Mouse (Mus musculus): Measurements from ENCODE around the gene Chst8. TPM values are rescaled to one million over a fixed set of nuclear protein-coding genes. Genes with fewer than 3 reads are reported as not detected.
A peak's percentile ranks its signal among the peaks of the same experiment; 100 is the strongest.

The Chst8 gene
- polyA plus RNA-seq, 1 experiment from 2014 or later = 18.9 TPM

DNA sequence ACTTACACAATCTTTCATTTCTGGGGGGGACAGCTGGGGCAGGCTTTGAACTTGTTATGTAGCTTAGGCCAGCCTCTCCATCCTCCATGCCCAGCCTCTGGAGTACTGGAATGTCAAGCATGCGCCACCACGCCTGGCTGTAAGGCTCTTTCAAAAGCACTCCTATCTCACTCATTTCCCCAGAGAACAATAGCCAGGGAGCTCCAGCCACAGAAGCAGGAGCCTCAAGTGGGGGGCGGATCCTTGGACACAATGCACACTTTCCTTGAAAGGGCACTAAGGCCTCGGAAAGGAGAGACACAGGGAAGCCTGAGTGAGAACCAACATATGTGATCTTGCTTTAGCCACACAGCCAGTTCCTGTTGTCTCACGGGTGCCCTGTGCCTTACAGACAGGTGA, 90.9 kb downstream of the Chst8 start:
- Histone ChIP-seq H3K9me3 (no peaks in the 10 kb centered on the region), H3K36me3 (no peaks in the 10 kb centered on the region), H3K27me3 (peaks cover 5% of the 10 kb centered on the region; the same call in 1 of the 2 replicates), H3K9ac (replicated peaks) (no peak overlapping the region), H3K27ac (replicated peaks) (peak overlapping the region; percentile 54; the same call in 1 of the 2 replicates), H3K4me3 (no peak overlapping the region), H3K4me2 (replicated peaks) (no peak overlapping the region), H3K4me1 (peaks cover 44% of the 10 kb centered on the region)
- 3% methylated on average over 5 of the region's 5 CpGs for WGBS
- no peak for ATAC-seq (ENCODE audit: low FRiP score, low read depth)

DNA sequence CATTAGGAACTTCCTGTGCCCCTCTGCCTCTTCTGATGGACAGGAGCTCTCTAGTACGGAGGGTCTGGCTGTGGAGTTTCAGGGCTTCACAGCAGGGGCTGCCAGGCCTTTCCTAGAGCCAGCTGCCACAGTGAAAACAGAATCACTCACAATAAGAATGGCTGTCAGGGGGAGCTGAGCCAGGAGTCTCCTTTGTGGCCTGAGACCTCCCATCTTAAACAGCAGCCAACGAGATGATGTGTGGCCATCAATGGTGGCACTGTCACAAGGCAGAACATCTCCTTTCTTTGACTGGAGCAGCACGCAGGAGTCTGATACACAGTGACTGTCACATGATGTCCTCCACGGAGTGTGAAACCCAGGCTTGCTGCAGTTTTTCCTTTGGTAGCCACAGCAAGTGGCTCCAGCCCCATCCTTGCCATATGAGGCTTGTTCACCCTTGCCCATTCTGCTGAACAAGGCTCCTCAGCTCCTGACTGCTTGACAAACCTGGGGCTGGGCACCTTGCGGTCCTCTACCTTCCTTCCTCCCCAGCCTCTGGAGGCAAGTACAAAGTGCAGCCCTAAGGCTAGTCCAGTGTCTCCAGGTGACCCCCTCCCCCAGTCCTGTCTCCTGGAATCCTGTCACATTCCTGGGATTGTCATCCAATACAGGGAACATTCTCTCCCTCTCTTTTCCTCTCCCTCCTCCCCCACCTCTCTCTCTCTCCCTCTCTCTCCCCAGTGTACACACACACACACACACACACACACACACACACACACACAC, 91.4 kb downstream of the Chst8 start:
- H3K27me3 ChIP-seq = peaks cover 5% of the 10 kb centered on the region; the same call in 1 of the 2 replicates
- 27% methylated on average over 5 of the region's 5 CpGs for WGBS
- no peak overlapping the region for H3K4me2 ChIP-seq (replicated peaks)
- no peak for ATAC-seq (ENCODE audit: low FRiP score, low read depth)
- no peak overlapping the region for H3K9ac ChIP-seq (replicated peaks)
- H3K4me3 ChIP-seq = no peak overlapping the region
- peaks cover 45% of the 10 kb centered on the region for H3K4me1 ChIP-seq
- no peaks in the 10 kb centered on the region for H3K9me3 ChIP-seq
- no peaks in the 10 kb centered on the region for H3K36me3 ChIP-seq
- H3K27ac ChIP-seq (replicated peaks) = peak overlapping the region; percentile 54; the same call in 1 of the 2 replicates

DNA sequence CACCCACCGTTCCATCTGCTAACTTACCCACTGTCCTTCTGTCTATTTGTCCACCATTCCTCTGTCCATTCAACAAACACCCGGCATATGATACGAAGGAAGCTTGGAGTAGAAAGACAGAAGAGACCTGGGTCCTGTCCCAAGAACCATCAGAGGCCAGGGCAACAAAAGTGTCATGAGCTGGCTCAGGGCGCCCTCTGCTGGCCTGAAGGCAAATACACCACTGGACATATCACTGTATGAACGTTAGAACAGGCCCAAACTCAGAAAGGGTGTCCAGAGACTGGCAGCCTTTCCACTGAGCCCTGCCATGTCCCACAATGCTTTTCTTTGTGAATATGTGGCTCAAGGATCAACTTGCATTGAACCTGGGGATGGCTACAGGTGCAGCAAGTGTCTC, 92.9 kb downstream of the Chst8 start:
- Histone ChIP-seq H3K4me3 (no peak overlapping the region), H3K27me3 (peaks cover 5% of the 10 kb centered on the region; the same call in 1 of the 2 replicates), H3K9ac (replicated peaks) (no peak overlapping the region), H3K4me2 (replicated peaks) (no peak overlapping the region), H3K36me3 (no peaks in the 10 kb centered on the region), H3K27ac (replicated peaks) (no peak overlapping the region), H3K9me3 (no peaks in the 10 kb centered on the region), H3K4me1 (peaks cover 55% of the 10 kb centered on the region)
- WGBS = 38% methylated on average over 5 of the region's 5 CpGs
- no peak for ATAC-seq (ENCODE audit: low FRiP score, low read depth)

DNA sequence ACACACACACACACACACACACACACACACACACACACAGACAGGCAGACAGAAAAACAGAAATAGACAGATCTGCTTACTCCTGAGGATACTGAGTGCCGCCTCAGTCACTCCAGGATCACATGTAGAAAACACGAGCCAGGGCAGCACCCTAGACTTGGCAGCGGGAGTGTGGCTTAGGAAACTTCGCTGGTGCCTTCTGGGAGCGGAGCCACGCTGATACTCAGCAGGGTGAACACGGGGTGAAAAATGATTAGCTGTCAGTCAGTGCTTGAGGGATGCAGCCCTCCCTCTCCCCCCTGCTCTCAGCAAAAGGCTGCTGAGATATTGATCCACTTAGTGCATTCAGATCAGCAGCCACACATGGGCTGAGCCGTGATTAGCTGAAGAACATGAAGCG, 93.9 kb downstream of the Chst8 start:
- no peak for ATAC-seq (ENCODE audit: low FRiP score, low read depth)
- peaks cover 56% of the 10 kb centered on the region for H3K4me1 ChIP-seq
- H3K27ac ChIP-seq (replicated peaks) = peak overlapping the region; percentile 56; the same call in 1 of the 2 replicates
- 62% methylated on average over 9 of the region's 9 CpGs for WGBS
- H3K36me3 ChIP-seq = no peaks in the 10 kb centered on the region
- no peak overlapping the region for H3K4me3 ChIP-seq
- H3K4me2 ChIP-seq (replicated peaks) = no peak overlapping the region
- no peaks in the 10 kb centered on the region for H3K9me3 ChIP-seq
- H3K27me3 ChIP-seq = peaks cover 5% of the 10 kb centered on the region; the same call in 1 of the 2 replicates
- H3K9ac ChIP-seq (replicated peaks) = no peak overlapping the region

DNA sequence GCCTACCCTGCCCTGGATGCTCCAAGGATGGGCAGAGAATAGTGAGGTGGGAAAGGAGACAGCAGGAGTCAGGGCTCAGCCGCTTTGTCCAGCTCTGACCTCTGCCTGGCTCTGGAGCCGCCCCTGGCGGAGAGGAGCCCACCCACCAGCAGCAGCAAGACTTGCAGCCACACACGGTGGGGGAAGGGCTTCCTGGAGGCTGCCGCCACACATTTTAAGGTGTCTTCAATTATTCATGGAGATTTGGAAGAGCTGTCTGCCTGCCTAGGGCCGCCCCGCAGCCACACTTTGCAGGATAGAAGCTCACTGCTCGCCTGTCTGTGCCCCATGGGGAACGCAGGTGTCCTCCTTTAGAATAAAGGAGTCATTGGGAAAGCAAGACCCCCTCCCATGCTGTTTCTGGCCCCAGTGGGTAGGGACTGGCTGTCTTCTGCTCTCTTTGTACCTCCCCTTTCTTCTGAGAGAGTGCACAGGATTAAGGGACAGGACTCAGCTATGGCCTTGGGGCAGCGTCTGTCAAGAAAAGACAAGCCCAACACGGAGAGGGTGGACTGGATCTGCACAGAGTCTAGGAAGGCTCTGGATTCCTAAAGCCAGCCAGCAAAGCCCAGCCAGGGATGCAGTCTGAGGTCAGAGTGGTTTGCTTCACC, 95.2 kb downstream of the Chst8 start:
- 0% methylated on average over 11 of the region's 11 CpGs for WGBS
- no peaks in the 10 kb centered on the region for H3K36me3 ChIP-seq
- H3K9me3 ChIP-seq = no peaks in the 10 kb centered on the region
- peak; percentile 64 for ATAC-seq (ENCODE audit: low FRiP score, low read depth)
- H3K4me2 ChIP-seq (replicated peaks) = peak overlapping the region; percentile 34
- peaks cover 5% of the 10 kb centered on the region; the same call in 1 of the 2 replicates for H3K27me3 ChIP-seq
- H3K4me1 ChIP-seq = peaks cover 53% of the 10 kb centered on the region
- H3K9ac ChIP-seq (replicated peaks) = 0 out of 2 replicates have a peak overlapping the region, but pooled peaks have one; percentile 6
- H3K27ac ChIP-seq (replicated peaks) = peak overlapping the region; percentile 83
- no peak overlapping the region for H3K4me3 ChIP-seq

DNA sequence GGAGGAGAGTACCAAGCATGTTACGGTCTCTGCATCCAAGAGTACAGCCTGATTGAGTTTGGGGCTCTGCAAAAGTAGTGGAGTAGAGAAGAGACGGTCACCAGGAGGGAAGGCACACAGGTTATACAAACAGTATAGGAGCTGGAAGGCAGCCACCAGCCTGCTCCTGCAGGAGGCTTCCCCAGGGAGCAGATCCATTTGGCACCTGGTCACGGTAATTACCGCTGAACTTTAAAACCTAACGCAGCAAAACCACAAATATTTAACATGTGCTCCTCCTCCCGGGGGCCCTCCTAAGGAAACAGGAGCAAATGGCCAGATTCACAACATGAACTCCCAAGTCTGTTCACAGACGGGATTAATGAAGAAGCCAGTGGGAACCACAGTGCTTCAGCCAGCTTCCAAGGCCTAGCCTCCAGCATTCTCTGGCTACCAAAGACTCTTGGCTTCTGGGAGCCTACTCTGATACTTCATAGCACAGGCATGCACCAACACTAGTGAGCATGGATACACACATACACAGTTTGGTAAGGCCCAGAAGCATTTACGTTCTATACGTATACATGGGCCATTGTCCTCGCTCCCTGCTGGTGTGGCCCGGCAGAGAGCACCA, 97.6 kb downstream of the Chst8 start:
- Histone ChIP-seq H3K9me3 (no peaks in the 10 kb centered on the region), H3K27me3 (peaks cover 5% of the 10 kb centered on the region; the same call in 1 of the 2 replicates), H3K4me2 (replicated peaks) (no peak overlapping the region), H3K36me3 (no peaks in the 10 kb centered on the region), H3K27ac (replicated peaks) (0 out of 2 replicates have a peak overlapping the region, but pooled peaks have one; percentile 25), H3K9ac (replicated peaks) (no peak overlapping the region), H3K4me1 (peaks cover 35% of the 10 kb centered on the region), H3K4me3 (no peak overlapping the region)
- 71% methylated on average over 11 of the region's 11 CpGs for WGBS
- ATAC-seq (ENCODE audit: low FRiP score, low read depth) = no peak

DNA sequence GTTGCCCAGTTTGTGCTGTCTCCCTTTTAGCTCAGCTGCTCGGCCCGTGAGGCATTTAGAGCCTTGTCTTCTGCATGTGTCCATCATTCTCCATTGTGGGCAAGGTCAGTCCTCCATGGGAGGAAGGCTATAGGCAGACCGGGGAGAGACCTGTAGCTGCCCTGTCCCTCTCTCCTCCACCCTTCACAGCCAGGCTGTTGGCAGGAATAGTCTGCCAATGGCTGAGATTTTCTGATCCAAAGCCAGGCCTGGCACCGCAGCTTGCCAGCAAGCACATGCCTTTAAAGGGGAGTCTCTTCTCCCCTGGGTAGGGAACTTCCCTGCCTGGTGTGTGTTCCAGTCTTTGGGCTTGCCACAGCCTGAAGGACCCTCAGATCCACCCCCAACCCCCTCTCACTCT, 103.4 kb downstream of the Chst8 start:
- ATAC-seq (ENCODE audit: low FRiP score, low read depth) = no peak
- Histone ChIP-seq H3K9me3 (0 out of 2 replicates have a peak, but pooled peaks cover 3% of the 10 kb centered on the region), H3K4me1 (peaks cover 10% of the 10 kb centered on the region), H3K9ac (replicated peaks) (no peak overlapping the region), H3K4me2 (replicated peaks) (no peak overlapping the region), H3K27ac (replicated peaks) (no peak overlapping the region), H3K36me3 (no peaks in the 10 kb centered on the region), H3K27me3 (no peaks in the 10 kb centered on the region), H3K4me3 (no peak overlapping the region)
- WGBS = 75% methylated on average over 4 of the region's 4 CpGs

DNA sequence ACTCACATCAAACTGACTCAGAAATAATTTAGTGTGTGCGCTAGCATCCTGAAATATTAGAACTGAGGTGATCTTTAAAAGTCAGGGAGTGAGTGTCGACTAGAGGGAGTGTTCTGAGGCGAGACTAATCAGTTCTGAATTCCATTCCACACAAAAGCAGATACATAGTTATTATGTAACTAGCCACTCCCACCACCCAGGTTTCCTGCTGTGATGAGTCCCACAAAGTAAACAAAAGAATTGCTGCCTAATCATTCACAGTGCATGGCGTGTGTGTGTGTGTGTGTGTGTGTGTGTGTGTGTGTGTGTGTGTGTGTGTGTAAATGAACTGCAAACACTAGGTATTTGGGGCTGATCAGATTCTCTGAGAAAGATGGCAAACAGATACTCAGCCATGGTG, 108.1 kb downstream of the Chst8 start:
- Histone ChIP-seq H3K9ac (replicated peaks) (no peak overlapping the region), H3K27ac (replicated peaks) (no peak overlapping the region), H3K4me3 (no peak overlapping the region), H3K9me3 (0 out of 2 replicates have a peak, but pooled peaks cover 3% of the 10 kb centered on the region), H3K4me2 (replicated peaks) (no peak overlapping the region), H3K4me1 (peaks cover 10% of the 10 kb centered on the region), H3K36me3 (no peaks in the 10 kb centered on the region), H3K27me3 (0 out of 2 replicates have a peak, but pooled peaks cover 4% of the 10 kb centered on the region)
- no peak for ATAC-seq (ENCODE audit: low FRiP score, low read depth)
- 40% methylated on average over 4 of the region's 4 CpGs for WGBS

DNA sequence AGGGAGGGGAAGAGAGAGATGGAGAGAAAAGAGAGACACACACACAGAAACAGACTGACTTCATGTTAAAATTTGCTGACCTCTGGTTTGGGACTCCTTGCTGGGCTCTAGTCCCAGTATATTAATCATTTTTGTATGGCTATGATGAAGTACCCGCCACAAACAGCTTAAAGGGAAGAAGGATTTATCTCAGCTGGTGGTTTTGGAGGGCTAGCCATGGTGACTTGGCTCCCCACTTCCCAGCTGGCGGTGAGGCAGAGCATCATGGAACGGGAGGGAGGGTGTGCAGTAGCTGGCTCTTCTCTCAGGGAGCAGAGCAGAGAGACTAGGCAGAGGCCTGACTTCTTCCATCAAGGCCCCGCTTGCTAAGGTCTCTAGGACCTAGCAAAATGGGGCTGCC, 109.1 kb downstream of the Chst8 start:
- H3K4me1 ChIP-seq = peaks cover 10% of the 10 kb centered on the region
- ATAC-seq (ENCODE audit: low FRiP score, low read depth) = no peak
- no peak overlapping the region for H3K9ac ChIP-seq (replicated peaks)
- H3K27me3 ChIP-seq = 0 out of 2 replicates have a peak, but pooled peaks cover 4% of the 10 kb centered on the region
- no peak overlapping the region for H3K4me3 ChIP-seq
- H3K9me3 ChIP-seq = 0 out of 2 replicates have a peak, but pooled peaks cover 3% of the 10 kb centered on the region
- H3K36me3 ChIP-seq = no peaks in the 10 kb centered on the region
- no peak overlapping the region for H3K4me2 ChIP-seq (replicated peaks)
- WGBS = 46% methylated on average over 4 of the region's 4 CpGs
- no peak overlapping the region for H3K27ac ChIP-seq (replicated peaks)

DNA sequence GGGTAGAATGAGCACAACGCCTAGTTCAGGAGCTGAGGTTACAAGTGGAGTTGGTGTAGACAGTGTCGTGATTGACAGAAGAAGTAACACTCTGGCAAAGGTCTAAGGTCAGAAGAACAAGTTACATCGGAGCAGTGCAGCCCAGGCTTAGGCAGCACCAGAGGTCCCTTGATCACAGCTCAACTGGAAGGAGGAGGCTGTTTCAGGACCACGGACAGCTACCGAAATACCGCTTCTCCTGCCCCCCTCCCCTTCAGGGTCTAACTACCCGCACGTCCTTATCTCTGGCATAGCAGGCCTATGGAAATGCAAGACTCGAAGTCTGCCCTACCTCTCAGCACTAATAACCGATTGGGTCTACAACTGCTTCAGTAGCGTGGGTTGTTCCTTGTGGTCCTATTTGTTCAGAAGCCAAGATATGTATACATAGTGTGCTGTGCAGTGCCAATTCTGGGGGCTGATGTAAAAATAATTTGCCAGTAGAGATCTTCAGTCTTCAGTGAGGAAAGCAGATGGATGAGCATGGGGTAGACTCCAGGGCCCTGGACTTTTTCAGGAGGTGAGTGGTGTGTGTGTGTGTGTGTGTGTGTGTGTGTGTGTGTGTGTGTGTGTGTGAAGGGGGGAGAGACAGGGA, 109.7 kb downstream of the Chst8 start:
- peaks cover 10% of the 10 kb centered on the region for H3K4me1 ChIP-seq
- H3K27me3 ChIP-seq = 0 out of 2 replicates have a peak, but pooled peaks cover 4% of the 10 kb centered on the region
- no peak overlapping the region for H3K4me2 ChIP-seq (replicated peaks)
- 0 out of 2 replicates have a peak, but pooled peaks cover 3% of the 10 kb centered on the region for H3K9me3 ChIP-seq
- no peak overlapping the region for H3K9ac ChIP-seq (replicated peaks)
- H3K27ac ChIP-seq (replicated peaks) = no peak overlapping the region
- WGBS = 24% methylated on average over 11 of the region's 11 CpGs
- ATAC-seq (ENCODE audit: low FRiP score, low read depth) = no peak
- no peak overlapping the region for H3K4me3 ChIP-seq
- no peaks in the 10 kb centered on the region for H3K36me3 ChIP-seq

DNA sequence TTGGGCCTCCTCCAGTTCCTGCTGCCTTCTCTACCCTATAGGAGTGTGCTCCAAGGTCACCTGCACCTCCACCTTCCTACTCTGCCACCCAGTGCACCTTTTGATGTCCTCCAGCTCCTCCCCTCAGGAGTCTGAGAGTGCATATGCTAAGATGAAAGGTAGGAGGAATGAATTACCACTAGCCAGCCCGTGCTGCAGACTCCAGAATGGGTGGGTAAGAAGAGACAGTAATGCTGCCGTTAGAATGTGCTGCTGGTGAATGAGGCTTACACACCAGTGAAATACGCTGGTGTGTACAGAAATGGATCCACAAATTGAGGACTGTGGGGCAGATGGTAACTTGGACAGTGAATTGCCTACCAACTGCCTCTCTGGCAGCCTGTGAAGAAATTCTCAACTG, 112.6 kb downstream of the Chst8 start:
- Histone ChIP-seq H3K36me3 (no peaks in the 10 kb centered on the region), H3K4me2 (replicated peaks) (no peak overlapping the region), H3K4me3 (no peak overlapping the region), H3K9me3 (no peaks in the 10 kb centered on the region), H3K4me1 (peaks cover 13% of the 10 kb centered on the region), H3K27ac (replicated peaks) (no peak overlapping the region), H3K9ac (replicated peaks) (no peak overlapping the region), H3K27me3 (0 out of 2 replicates have a peak, but pooled peaks cover 4% of the 10 kb centered on the region)
- 82% methylated on average over 3 of the region's 3 CpGs for WGBS
- ATAC-seq (ENCODE audit: low FRiP score, low read depth) = no peak
